Mouse (Mus musculus): Measurements from ENCODE around the gene Amigo2.

DNA sequence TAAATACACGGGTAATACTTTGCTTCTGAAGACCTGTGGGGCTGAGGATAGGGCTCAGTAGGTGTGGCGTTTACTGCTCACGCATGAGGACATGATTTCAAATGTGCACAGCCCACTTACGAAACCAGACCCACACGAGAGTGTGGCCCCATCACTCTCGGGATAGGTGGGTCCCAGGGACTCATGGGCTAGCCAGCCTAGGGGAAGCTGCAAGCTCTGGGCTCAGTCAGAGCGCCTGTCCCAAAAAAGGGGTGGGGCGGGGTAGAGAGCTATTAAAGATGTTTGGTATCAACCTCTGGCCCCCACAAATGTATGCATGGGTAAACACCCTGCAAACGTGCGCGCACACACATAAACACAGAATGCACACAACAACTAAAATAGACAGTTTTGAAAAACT, 9.3 kb upstream of the Amigo2 start:
- TF ChIP-seq POLR2A (IDR thresholded peaks at IDR 0.05; ENCODE audit: borderline replicate concordance, control insufficient read depth, low read depth, low read length) (no peak), CTCF (IDR thresholded peaks at IDR 0.05; ENCODE audit: control insufficient read depth, insufficient read depth, low read length) (no peak)
